Mouse (Mus musculus): Measurements from ENCODE around the gene Nrbf2. TPM values are rescaled to one million over a fixed set of nuclear protein-coding genes. Genes with fewer than 3 reads are reported as not detected.

Gene Nrbf2
- polyA plus RNA-seq, 1 experiment from 2014 or later: 24.2 TPM

Other genes with a start within 250 kb of the Nrbf2 start
- 16.1 and 16.3 TPM in 2 replicates for gene Jmjd1c, start 189.2 kb downstream of the Nrbf2 start, polyA plus RNA-seq (2016; fragmentation: Nextera tagmentation; extraction: Ambion mirVana)
- gene Reep3, start 188.4 kb downstream of the Nrbf2 start, polyA plus RNA-seq (2016; fragmentation: Nextera tagmentation; extraction: Ambion mirVana): 8.7 and 8.8 TPM in 2 replicates